Mouse (Mus musculus): Measurements from ENCODE around the gene Cited2. TPM values are rescaled to one million over a fixed set of nuclear protein-coding genes. Genes with fewer than 3 reads are reported as not detected.

The Cited2 gene
- polyA plus RNA-seq, 1 experiment from 2014 or later, result 23.9 TPM

- Histone ChIP-seq H3K27ac (ENCODE audit: low read length) (no peak overlapping the region), H3K9me3 (replicated peaks; ENCODE audit: control insufficient read depth, low read length) (no peaks in the 10 kb centered on the region), H3K27me3 (ENCODE audit: control insufficient read depth, insufficient read depth, low read length) (no peaks in the 10 kb centered on the region), H3K36me3 (ENCODE audit: control insufficient read depth, insufficient read depth) (no peaks in the 10 kb centered on the region), H3K9ac (ENCODE audit: low read length) (no peak overlapping the region), H3K4me1 (ENCODE audit: control insufficient read depth, insufficient read depth, low read length) (no peaks in the 10 kb centered on the region), H3K4me2 (ENCODE audit: low read depth, low read length) (no peak overlapping the region), H3K4me3 (ENCODE audit: low read length) (no peak overlapping the region)
- ATAC-seq (replicated peaks; ENCODE audit: extremely low read depth, insufficient read depth, low FRiP score), result no peak
- WGBS, result 7% methylated on average over 4 of the region's 4 CpGs
Measured at GRCm38 (mm10) chr10:17689806-17690205, 33.2 kb upstream of the Cited2 start.

GRCm38 (mm10) chr10:17691709-17692108, 31.3 kb upstream of the Cited2 start:
- no peaks in the 10 kb centered on the region for H3K4me1 ChIP-seq (ENCODE audit: control insufficient read depth, insufficient read depth, low read length)
- 61% methylated on average over 1 of the region's 1 CpGs for WGBS
- no peak overlapping the region for H3K4me2 ChIP-seq (ENCODE audit: low read depth, low read length)
- no peak overlapping the region for H3K9ac ChIP-seq (ENCODE audit: low read length)
- H3K27ac ChIP-seq (ENCODE audit: low read length), result no peak overlapping the region
- no peaks in the 10 kb centered on the region for H3K9me3 ChIP-seq (replicated peaks; ENCODE audit: control insufficient read depth, low read length)
- no peaks in the 10 kb centered on the region for H3K36me3 ChIP-seq (ENCODE audit: control insufficient read depth, insufficient read depth)
- ATAC-seq (replicated peaks; ENCODE audit: extremely low read depth, insufficient read depth, low FRiP score), result no peak
- H3K4me3 ChIP-seq (ENCODE audit: low read length), result no peak overlapping the region
- no peaks in the 10 kb centered on the region for H3K27me3 ChIP-seq (ENCODE audit: control insufficient read depth, insufficient read depth, low read length)

GRCm38 (mm10) chr10:17695801-17696200, 27.2 kb upstream of the Cited2 start:
- H3K4me1 ChIP-seq (ENCODE audit: control insufficient read depth, insufficient read depth, low read length), result no peaks in the 10 kb centered on the region
- H3K36me3 ChIP-seq (ENCODE audit: control insufficient read depth, insufficient read depth), result no peaks in the 10 kb centered on the region
- no peaks in the 10 kb centered on the region for H3K27me3 ChIP-seq (ENCODE audit: control insufficient read depth, insufficient read depth, low read length)
- H3K9ac ChIP-seq (ENCODE audit: low read length), result no peak overlapping the region
- no peak overlapping the region for H3K27ac ChIP-seq (ENCODE audit: low read length)
- no peaks in the 10 kb centered on the region for H3K9me3 ChIP-seq (replicated peaks; ENCODE audit: control insufficient read depth, low read length)
- H3K4me2 ChIP-seq (ENCODE audit: low read depth, low read length), result no peak overlapping the region
- no peak for ATAC-seq (replicated peaks; ENCODE audit: extremely low read depth, insufficient read depth, low FRiP score)
- H3K4me3 ChIP-seq (ENCODE audit: low read length), result no peak overlapping the region
- WGBS, result 76% methylated on average over 3 of the region's 3 CpGs

- Histone ChIP-seq H3K4me2 (ENCODE audit: low read depth, low read length) (no peak overlapping the region), H3K4me3 (ENCODE audit: low read length) (no peak overlapping the region), H3K27ac (ENCODE audit: low read length) (no peak overlapping the region), H3K4me1 (ENCODE audit: control insufficient read depth, insufficient read depth, low read length) (no peaks in the 10 kb centered on the region), H3K27me3 (ENCODE audit: control insufficient read depth, insufficient read depth, low read length) (no peaks in the 10 kb centered on the region), H3K9me3 (replicated peaks; ENCODE audit: control insufficient read depth, low read length) (no peaks in the 10 kb centered on the region), H3K36me3 (ENCODE audit: control insufficient read depth, insufficient read depth) (no peaks in the 10 kb centered on the region), H3K9ac (ENCODE audit: low read length) (no peak overlapping the region)
- 55% methylated on average over 7 of the region's 7 CpGs for WGBS
- ATAC-seq (replicated peaks; ENCODE audit: extremely low read depth, insufficient read depth, low FRiP score), result no peak
Measured at GRCm38 (mm10) chr10:17697376-17698265, 25.4 kb upstream of the Cited2 start.

GRCm38 (mm10) chr10:17705466-17705973, 17.5 kb upstream of the Cited2 start:
- Histone ChIP-seq H3K27me3 (ENCODE audit: control insufficient read depth, insufficient read depth, low read length) (no peaks in the 10 kb centered on the region), H3K27ac (ENCODE audit: low read length) (no peak overlapping the region), H3K4me1 (ENCODE audit: control insufficient read depth, insufficient read depth, low read length) (no peaks in the 10 kb centered on the region), H3K4me2 (ENCODE audit: low read depth, low read length) (no peak overlapping the region), H3K9me3 (replicated peaks; ENCODE audit: control insufficient read depth, low read length) (no peaks in the 10 kb centered on the region), H3K4me3 (ENCODE audit: low read length) (no peak overlapping the region), H3K9ac (ENCODE audit: low read length) (no peak overlapping the region), H3K36me3 (ENCODE audit: control insufficient read depth, insufficient read depth) (no peaks in the 10 kb centered on the region)
- no peak for ATAC-seq (replicated peaks; ENCODE audit: extremely low read depth, insufficient read depth, low FRiP score)
- WGBS, result 45% methylated on average over 4 of the region's 4 CpGs

GRCm38 (mm10) chr10:17710753-17711152, 12.3 kb upstream of the Cited2 start:
- 83% methylated on average over 3 of the region's 3 CpGs for WGBS
- Histone ChIP-seq H3K4me1 (ENCODE audit: control insufficient read depth, insufficient read depth, low read length) (no peaks in the 10 kb centered on the region), H3K27ac (ENCODE audit: low read length) (no peak overlapping the region), H3K4me3 (ENCODE audit: low read length) (no peak overlapping the region), H3K4me2 (ENCODE audit: low read depth, low read length) (no peak overlapping the region), H3K9ac (ENCODE audit: low read length) (no peak overlapping the region), H3K9me3 (replicated peaks; ENCODE audit: control insufficient read depth, low read length) (no peaks in the 10 kb centered on the region), H3K27me3 (ENCODE audit: control insufficient read depth, insufficient read depth, low read length) (no peaks in the 10 kb centered on the region), H3K36me3 (ENCODE audit: control insufficient read depth, insufficient read depth) (no peaks in the 10 kb centered on the region)
- ATAC-seq (replicated peaks; ENCODE audit: extremely low read depth, insufficient read depth, low FRiP score), result no peak

- no peak overlapping the region for H3K27ac ChIP-seq (ENCODE audit: low read length)
- no peak overlapping the region for H3K4me2 ChIP-seq (ENCODE audit: low read depth, low read length)
- no peaks in the 10 kb centered on the region for H3K27me3 ChIP-seq (ENCODE audit: control insufficient read depth, insufficient read depth, low read length)
- H3K9ac ChIP-seq (ENCODE audit: low read length), result no peak overlapping the region
- H3K4me1 ChIP-seq (ENCODE audit: control insufficient read depth, insufficient read depth, low read length), result peaks cover 6% of the 10 kb centered on the region
- no peak overlapping the region for H3K4me3 ChIP-seq (ENCODE audit: low read length)
- H3K36me3 ChIP-seq (ENCODE audit: control insufficient read depth, insufficient read depth), result no peaks in the 10 kb centered on the region
- 52% methylated on average over 4 of the region's 4 CpGs for WGBS
- no peak for ATAC-seq (replicated peaks; ENCODE audit: extremely low read depth, insufficient read depth, low FRiP score)
- H3K9me3 ChIP-seq (replicated peaks; ENCODE audit: control insufficient read depth, low read length), result no peaks in the 10 kb centered on the region
Measured at GRCm38 (mm10) chr10:17719009-17719570, 3.9 kb upstream of the Cited2 start.

- no peak overlapping the region for H3K4me3 ChIP-seq (ENCODE audit: low read length)
- H3K27me3 ChIP-seq (ENCODE audit: control insufficient read depth, insufficient read depth, low read length), result no peaks in the 10 kb centered on the region
- H3K27ac ChIP-seq (ENCODE audit: low read length), result no peak overlapping the region
- H3K9me3 ChIP-seq (replicated peaks; ENCODE audit: control insufficient read depth, low read length), result no peaks in the 10 kb centered on the region
- no peak overlapping the region for H3K4me2 ChIP-seq (ENCODE audit: low read depth, low read length)
- peaks cover 6% of the 10 kb centered on the region for H3K4me1 ChIP-seq (ENCODE audit: control insufficient read depth, insufficient read depth, low read length)
- H3K36me3 ChIP-seq (ENCODE audit: control insufficient read depth, insufficient read depth), result no peaks in the 10 kb centered on the region
- 88% methylated on average over 5 of the region's 5 CpGs for WGBS
- no peak overlapping the region for H3K9ac ChIP-seq (ENCODE audit: low read length)
- ATAC-seq (replicated peaks; ENCODE audit: extremely low read depth, insufficient read depth, low FRiP score), result no peak
Measured at GRCm38 (mm10) chr10:17719646-17720045, 3.4 kb upstream of the Cited2 start.

- H3K9ac ChIP-seq (ENCODE audit: low read length), result peak overlapping the region; percentile 87
- peak overlapping the region; percentile 97; the same call in 1 of the 2 replicates for H3K4me3 ChIP-seq (ENCODE audit: low read length)
- 64% methylated on average over 8 of the region's 8 CpGs for WGBS
Measured at GRCm38 (mm10) chr10:17720891-17721601, 2.0 kb upstream of the Cited2 start.

More at GRCm38 (mm10) chr10:17720891-17721601, 2.0 kb upstream of the Cited2 start:
- peak overlapping the region; percentile 69 for H3K4me2 ChIP-seq (ENCODE audit: low read depth, low read length)
- no peaks in the 10 kb centered on the region for H3K9me3 ChIP-seq (replicated peaks; ENCODE audit: control insufficient read depth, low read length)
- peaks cover 12% of the 10 kb centered on the region for H3K4me1 ChIP-seq (ENCODE audit: control insufficient read depth, insufficient read depth, low read length)
- H3K27ac ChIP-seq (ENCODE audit: low read length), result peak overlapping the region; percentile 98
- H3K27me3 ChIP-seq (ENCODE audit: control insufficient read depth, insufficient read depth, low read length), result no peaks in the 10 kb centered on the region
- ATAC-seq (replicated peaks; ENCODE audit: extremely low read depth, insufficient read depth, low FRiP score), result no peak
- no peaks in the 10 kb centered on the region for H3K36me3 ChIP-seq (ENCODE audit: control insufficient read depth, insufficient read depth)

All from heart, embryonic 16.5 days (tissue).